Mouse (Mus musculus) liver, embryonic 14 days (tissue): ENCODE measurements around the gene Gm21627. TPM values are rescaled to one million over a fixed set of nuclear protein-coding genes. Genes with fewer than 3 reads are reported as not detected.

ENCODE experiments used
- polyA plus RNA-seq: library from polyadenylated mRNA; depleted of rRNA; stranded (reverse); fragments of >200 nt; gene quantifications from 2 replicates; pipeline ENCODE4 v1.2.3, GENCODE M21; 2012; rRNA removed

Gm21627 gene
- polyA plus RNA-seq: not detected in 2 replicates

GRCm38 (mm10) chrY:63228127-63228526 is at the start of gene Gm21627:
Gene Gm21627, plus strand, starts transcription at chrY:63228427.

